Mouse (Mus musculus): ENCODE results near the gene Gramd1a. TPM values are rescaled to one million over a fixed set of nuclear protein-coding genes. Genes with fewer than 3 reads are reported as not detected.

Gramd1a gene
- 100 to 1,000 TPM; 303 to 707 TPM for polyA plus RNA-seq (2017; shearing (Covaris generic))

GRCm38 (mm10) chr7:31155296-31156033, at the start of gene Gramd1a:
Gene Gramd1a, minus strand, starts transcription at chr7:31155896.

GRCm38 (mm10) chr7:31126851-31127724, 28.6 kb downstream of the Gramd1a start, which contains the start of gene Scn1b:
Gene Scn1b, minus strand, starts transcription at chr7:31127003.

DNA sequence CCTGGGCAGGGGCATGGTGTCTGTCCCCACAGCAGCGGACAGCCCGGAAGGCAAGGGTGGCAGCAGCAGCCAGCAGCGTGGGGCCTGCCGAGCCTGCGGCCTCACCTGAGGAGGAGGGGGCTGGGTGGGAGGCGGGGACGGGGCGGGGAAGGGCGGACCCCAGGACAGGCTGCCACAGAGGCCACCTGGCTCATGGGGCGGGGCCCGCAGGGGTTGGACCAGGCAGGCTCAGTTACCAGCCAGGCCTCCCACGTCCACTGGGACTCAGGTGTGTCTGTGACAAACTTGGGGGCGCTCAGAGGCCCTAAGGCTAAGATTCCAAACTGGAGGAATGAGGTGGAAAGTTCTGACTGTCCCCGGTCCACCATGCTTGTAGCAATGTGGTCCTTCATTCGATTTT, 40.5 kb downstream of the Gramd1a start, which contains the start of gene Hpn:
Gene Hpn, minus strand, starts transcription at position 109 of the 400 bp plus-strand sequence.

Other genes with a start within 250 kb of the Gramd1a start
- gene Mag, start 241.0 kb downstream of the Gramd1a start, polyA plus RNA-seq (2017; shearing (Covaris generic)): under 1 TPM; 0.17 to 0.66 TPM
- gene Hamp2, start 231.2 kb downstream of the Gramd1a start, polyA plus RNA-seq (2017; shearing (Covaris generic)): under 1 TPM in 1 of 2 experiments, not detected in 1; 0.40 TPM
- gene Hamp, start 211.9 kb downstream of the Gramd1a start, polyA plus RNA-seq (2017; shearing (Covaris generic)): under 1 TPM in 1 of 2 experiments, not detected in 1; 0.75 TPM
- 10 to 100 TPM in 1 of 2 experiments, 1 to 10 TPM in 1; 9.6 to 19.0 TPM for gene Usf2, start 199.1 kb downstream of the Gramd1a start, polyA plus RNA-seq (2017; shearing (Covaris generic))
- gene Lsr, start 182.4 kb downstream of the Gramd1a start, polyA plus RNA-seq (2017; shearing (Covaris generic)): 10 to 100 TPM in 1 of 2 experiments, 1 to 10 TPM in 1; 8.3 to 15.2 TPM
- under 1 TPM; 0.58 to 0.88 TPM for gene Fam187b, start 182.1 kb downstream of the Gramd1a start, polyA plus RNA-seq (2017; shearing (Covaris generic))
- 1,000 to 10,000 TPM; 1,742 to 2,151 TPM for gene Fxyd5, start 113.4 kb downstream of the Gramd1a start, polyA plus RNA-seq (2017; shearing (Covaris generic))
- under 1 TPM in 1 of 2 experiments, not detected in 1; 0.48 TPM for gene Fxyd7, start 104.4 kb downstream of the Gramd1a start, polyA plus RNA-seq (2017; shearing (Covaris generic))
- gene Fxyd1, start 98.7 kb downstream of the Gramd1a start, polyA plus RNA-seq (2017; shearing (Covaris generic)): 1 to 10 TPM in 1 of 2 experiments, under 1 TPM in 1; 0.64 to 1.1 TPM
- under 1 TPM; 0.27 to 0.71 TPM for gene Lgi4, start 96.6 kb downstream of the Gramd1a start, polyA plus RNA-seq (2017; shearing (Covaris generic))
- 10 to 100 TPM in 1 of 2 experiments, under 1 TPM in 1; 0.91 to 12.9 TPM for gene Fxyd3, start 79.2 kb downstream of the Gramd1a start, polyA plus RNA-seq (2017; shearing (Covaris generic))
- 1 to 10 TPM; 3.8 to 8.1 TPM for gene Hpn, start 40.6 kb downstream of the Gramd1a start, polyA plus RNA-seq (2017; shearing (Covaris generic))
- gene Scn1b, start 28.9 kb downstream of the Gramd1a start, polyA plus RNA-seq (2017; shearing (Covaris generic)): 1 to 10 TPM in 1 of 2 experiments, under 1 TPM in 1; 0.55 to 2.5 TPM
- gene Scgb2b2, start 134.6 kb upstream of the Gramd1a start, polyA plus RNA-seq (2017; shearing (Covaris generic)): not detected
- not detected for gene Scgb1b2, start 135.9 kb upstream of the Gramd1a start, polyA plus RNA-seq (2017; shearing (Covaris generic))
- not detected for gene Scgb2b3, start 206.2 kb upstream of the Gramd1a start, polyA plus RNA-seq (2017; shearing (Covaris generic))
- gene Scgb1b3, start 219.7 kb upstream of the Gramd1a start, polyA plus RNA-seq (2017; shearing (Covaris generic)): not detected